Mouse (Mus musculus) hindbrain, embryonic 13.5 days (tissue): ENCODE measurements around the gene Suclg2. TPM values are rescaled to one million over a fixed set of nuclear protein-coding genes. Genes with fewer than 3 reads are reported as not detected.

Source experiments
- ATAC-seq: fragments of 200-750 bp; cut with Nextera tagmentation; 2 replicates; pipeline ENCODE4 v1.8.0; 2017; ENCODE audit warnings: moderate TSS enrichment; ENCODE audit not compliant: low FRiP score
- H3K27ac ChIP-seq: fragments of 300-500 bp; sonication (generic); 2 replicates; pipeline ENCODE4 v1.5.1; 2015; ENCODE audit warnings: inconsistent platforms, mild to moderate bottlenecking, moderate library complexity
- H3K27me3 ChIP-seq: fragments of 300-500 bp; sonication (generic); 2 replicates; pipeline ENCODE4 v1.6.1; 2015; ENCODE audit warnings: mild to moderate bottlenecking, inconsistent platforms
- H3K36me3 ChIP-seq: fragments of 300-500 bp; sonication (generic); 2 replicates; pipeline ENCODE4 v1.6.1; 2015; ENCODE audit warnings: mild to moderate bottlenecking, inconsistent platforms
- H3K4me1 ChIP-seq: fragments of 300-500 bp; sonication (generic); replicated peaks from 2 replicates; pipeline ENCODE4 v1.6.1; 2015; ENCODE audit warnings: inconsistent platforms
- H3K4me2 ChIP-seq: fragments of 300-500 bp; sonication (generic); 2 replicates; pipeline ENCODE4 v1.6.1; 2015; ENCODE audit warnings: inconsistent platforms, mild to moderate bottlenecking, moderate library complexity
- H3K4me3 ChIP-seq: fragments of 300-500 bp; sonication (generic); 2 replicates; pipeline ENCODE4 v1.5.1; 2015; ENCODE audit warnings: mild to moderate bottlenecking, inconsistent platforms
- H3K9ac ChIP-seq: fragments of 300-500 bp; sonication (generic); 2 replicates; pipeline ENCODE4 v1.6.1; 2015; ENCODE audit warnings: mild to moderate bottlenecking, inconsistent platforms
- H3K9me3 ChIP-seq: fragments of 300-500 bp; sonication (generic); 2 replicates; pipeline ENCODE4 v1.6.1; 2016; ENCODE audit warnings: inconsistent platforms
- WGBS: fragments of 180-500 bp; shearing (Covaris S2); methylation state at CpG from one replicate; pipeline ENCODE4 v1.1.7; 2015; 5-methylcytosine and 5-hydroxymethylcytosine counted together
- polyA plus RNA-seq: library from polyadenylated mRNA; unstranded; fragments of >200 nt; fragmentation: Nextera tagmentation; extraction: Ambion mirVana; gene quantifications from 2 replicates; pipeline ENCODE4 v1.2.1, GENCODE M21; 2015

Gene Suclg2
- polyA plus RNA-seq, 1 experiment from 2014 or later: 17.1 TPM

GRCm38 (mm10) chr6:95483127-95483526, 235.5 kb downstream of the Suclg2 start:
- Histone ChIP-seq H3K4me2 (no peak overlapping the region), H3K4me1 (peaks cover 28% of the 10 kb centered on the region), H3K4me3 (no peak overlapping the region), H3K9me3 (no peaks in the 10 kb centered on the region; the same call in 1 of the 2 replicates), H3K9ac (no peak overlapping the region), H3K27me3 (no peaks in the 10 kb centered on the region), H3K27ac (peak overlapping the region; percentile 30; the same call in 1 of the 2 replicates), H3K36me3 (no peaks in the 10 kb centered on the region)
- WGBS: 70% methylated on average over 6 of the region's 6 CpGs
- ATAC-seq: no peak

- H3K9ac ChIP-seq: no peak overlapping the region
- H3K36me3 ChIP-seq: no peaks in the 10 kb centered on the region
- no peaks in the 10 kb centered on the region; the same call in 1 of the 2 replicates for H3K9me3 ChIP-seq
- ATAC-seq: no peak
- no peak overlapping the region for H3K27ac ChIP-seq
- H3K4me3 ChIP-seq: no peak overlapping the region
- no peaks in the 10 kb centered on the region for H3K27me3 ChIP-seq
- H3K4me1 ChIP-seq: peaks cover 28% of the 10 kb centered on the region
- WGBS: 95% methylated on average over 6 of the region's 6 CpGs
- no peak overlapping the region for H3K4me2 ChIP-seq
These were observed 238.8 kb downstream of the Suclg2 start for GRCm38 (mm10) chr6:95479801-95480200.

- H3K4me1 ChIP-seq: no peaks in the 10 kb centered on the region
- no peak overlapping the region for H3K4me2 ChIP-seq
- WGBS: 47% methylated on average over 7 of the region's 7 CpGs
- H3K27me3 ChIP-seq: no peaks in the 10 kb centered on the region
- H3K27ac ChIP-seq: 0 out of 2 replicates have a peak overlapping the region, but pooled peaks have one; percentile 30
- H3K36me3 ChIP-seq: no peaks in the 10 kb centered on the region
- ATAC-seq: 0 out of 2 replicates have a peak, but pooled peaks have one; percentile 43
- H3K9me3 ChIP-seq: no peaks in the 10 kb centered on the region
- H3K4me3 ChIP-seq: no peak overlapping the region
- no peak overlapping the region for H3K9ac ChIP-seq
These were observed 249.1 kb downstream of the Suclg2 start for GRCm38 (mm10) chr6:95469521-95469920.

- peaks cover 7% of the 10 kb centered on the region; the same call in 1 of the 2 replicates for H3K4me1 ChIP-seq
- no peak overlapping the region for H3K4me3 ChIP-seq
- H3K4me2 ChIP-seq: no peak overlapping the region
- H3K9ac ChIP-seq: no peak overlapping the region
- no peaks in the 10 kb centered on the region for H3K27me3 ChIP-seq
- WGBS: 88% methylated on average over 4 of the region's 4 CpGs
- H3K9me3 ChIP-seq: no peaks in the 10 kb centered on the region
- ATAC-seq: no peak
- no peak overlapping the region for H3K27ac ChIP-seq
- no peaks in the 10 kb centered on the region for H3K36me3 ChIP-seq
These were observed 253.3 kb downstream of the Suclg2 start for GRCm38 (mm10) chr6:95465322-95465721.

GRCm38 (mm10) chr6:95459372-95459771, 259.2 kb downstream of the Suclg2 start:
- H3K9me3 ChIP-seq: no peaks in the 10 kb centered on the region
- H3K4me3 ChIP-seq: no peak overlapping the region
- peaks cover 7% of the 10 kb centered on the region; the same call in 1 of the 2 replicates for H3K4me1 ChIP-seq
- H3K27ac ChIP-seq: no peak overlapping the region
- H3K4me2 ChIP-seq: no peak overlapping the region
- ATAC-seq: no peak
- WGBS: 56% methylated on average over 3 of the region's 3 CpGs
- no peaks in the 10 kb centered on the region for H3K27me3 ChIP-seq
- no peaks in the 10 kb centered on the region for H3K36me3 ChIP-seq
- no peak overlapping the region for H3K9ac ChIP-seq

- Histone ChIP-seq H3K4me1 (no peaks in the 10 kb centered on the region), H3K36me3 (no peaks in the 10 kb centered on the region), H3K9me3 (no peaks in the 10 kb centered on the region), H3K27me3 (0 out of 2 replicates have a peak, but pooled peaks cover 2% of the 10 kb centered on the region), H3K4me2 (no peak overlapping the region), H3K27ac (no peak overlapping the region), H3K4me3 (no peak overlapping the region), H3K9ac (no peak overlapping the region)
- ATAC-seq: no peak
- WGBS: 93% methylated on average over 2 of the region's 2 CpGs
These were observed 272.4 kb downstream of the Suclg2 start for GRCm38 (mm10) chr6:95446151-95446550.

GRCm38 (mm10) chr6:95445036-95445435, 273.6 kb downstream of the Suclg2 start:
- Histone ChIP-seq H3K36me3 (no peaks in the 10 kb centered on the region), H3K4me2 (no peak overlapping the region), H3K4me1 (no peaks in the 10 kb centered on the region), H3K9me3 (no peaks in the 10 kb centered on the region), H3K9ac (no peak overlapping the region), H3K4me3 (no peak overlapping the region), H3K27ac (no peak overlapping the region), H3K27me3 (0 out of 2 replicates have a peak, but pooled peaks cover 2% of the 10 kb centered on the region)
- no peak for ATAC-seq
- WGBS: 76% methylated on average over 4 of the region's 4 CpGs
